Mouse (Mus musculus): ENCODE measurements around the gene Katnal1. TPM values are rescaled to one million over a fixed set of nuclear protein-coding genes. Genes with fewer than 3 reads are reported as not detected.
A peak's percentile ranks its signal among the peaks of the same experiment; 100 is the strongest.

The Katnal1 gene
- total RNA-seq, 2 experiments from 2014 or later = 2.5 to 3.1 TPM

DNA sequence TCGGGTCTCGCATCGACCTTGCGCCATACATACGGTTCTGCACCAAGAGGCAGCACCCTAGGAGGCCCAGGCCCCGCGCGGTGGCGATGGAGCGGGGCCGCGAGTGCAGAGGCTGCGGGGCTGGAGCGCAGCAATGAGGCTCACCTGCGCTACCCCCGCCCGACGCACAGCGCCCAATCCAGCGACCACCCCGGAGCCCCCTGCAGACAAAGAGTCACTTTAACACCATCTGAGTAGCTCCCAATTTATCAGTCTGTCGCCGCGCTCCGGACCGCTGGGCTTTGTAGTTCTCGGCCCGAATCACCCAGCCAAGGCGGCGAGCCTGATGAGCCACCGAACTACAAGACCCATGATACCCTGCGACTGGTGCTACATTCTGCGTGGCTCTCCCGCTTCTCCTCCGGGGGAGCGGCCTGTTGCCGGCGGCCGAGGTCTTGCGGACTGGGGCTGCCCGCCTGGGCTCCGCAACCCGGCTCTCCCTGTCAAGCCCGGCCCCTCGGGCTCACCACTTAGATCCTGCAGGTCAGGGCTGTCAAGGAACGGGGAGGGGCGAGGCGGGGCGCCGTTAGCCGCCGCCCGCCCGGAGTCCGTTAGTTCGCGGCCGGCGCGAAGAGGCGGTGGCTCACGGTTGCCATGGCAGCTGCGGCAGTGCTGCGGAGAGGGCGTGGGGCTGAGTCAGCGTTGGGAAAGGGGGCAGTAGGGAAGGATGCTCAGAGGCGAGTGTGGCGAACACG is 571 bp downstream of the Katnal1 start:
- ATAC-seq (ENCODE audit: poor library complexity, severe bottlenecking) = peak; percentile 95

DNA sequence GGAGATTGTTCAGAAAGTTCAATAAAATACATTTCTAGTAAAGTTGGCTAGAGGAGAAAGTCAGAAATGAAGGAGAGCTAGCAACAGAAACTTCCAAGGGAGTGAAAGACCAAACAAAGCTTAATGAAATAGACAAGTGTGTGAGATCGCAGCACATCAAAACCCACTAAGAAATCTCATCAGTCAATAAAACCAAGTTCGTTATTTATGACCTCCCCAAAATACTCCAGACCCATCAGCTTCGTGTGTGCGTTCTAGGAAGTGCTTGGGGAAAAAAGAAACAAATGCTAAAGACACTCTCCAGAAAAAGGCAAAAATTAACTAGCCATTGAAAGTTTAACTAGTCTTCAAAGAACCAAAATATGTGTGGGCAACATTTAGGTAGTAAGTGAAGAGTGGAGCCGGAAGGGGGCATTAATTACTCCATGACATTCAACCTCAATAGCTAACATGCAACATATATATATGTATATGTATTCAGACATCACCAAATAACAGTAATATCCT is 1.4 kb downstream of the Katnal1 start:
- no peak for ATAC-seq (ENCODE audit: poor library complexity, severe bottlenecking)

DNA sequence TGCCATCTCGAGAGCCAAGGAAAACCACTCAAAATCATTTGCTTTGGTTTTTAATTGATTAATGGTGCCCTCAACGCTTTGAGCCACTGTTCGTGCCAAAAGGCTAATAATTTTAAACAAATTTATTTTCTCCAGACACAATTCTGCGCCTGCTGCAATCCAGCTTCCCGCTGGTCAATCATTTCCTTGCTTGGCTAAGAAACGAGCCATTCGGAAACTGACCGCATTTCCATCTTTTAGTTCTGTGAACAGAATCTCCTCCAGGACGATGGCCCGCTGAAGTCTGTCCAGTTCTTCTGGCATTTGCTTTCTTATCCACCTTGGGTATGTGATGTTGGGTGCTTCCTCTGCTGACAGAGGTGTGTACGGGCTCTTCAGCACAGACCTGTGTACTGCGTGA is 4.5 kb downstream of the Katnal1 start:
- no peak for ATAC-seq (ENCODE audit: poor library complexity, severe bottlenecking)

DNA sequence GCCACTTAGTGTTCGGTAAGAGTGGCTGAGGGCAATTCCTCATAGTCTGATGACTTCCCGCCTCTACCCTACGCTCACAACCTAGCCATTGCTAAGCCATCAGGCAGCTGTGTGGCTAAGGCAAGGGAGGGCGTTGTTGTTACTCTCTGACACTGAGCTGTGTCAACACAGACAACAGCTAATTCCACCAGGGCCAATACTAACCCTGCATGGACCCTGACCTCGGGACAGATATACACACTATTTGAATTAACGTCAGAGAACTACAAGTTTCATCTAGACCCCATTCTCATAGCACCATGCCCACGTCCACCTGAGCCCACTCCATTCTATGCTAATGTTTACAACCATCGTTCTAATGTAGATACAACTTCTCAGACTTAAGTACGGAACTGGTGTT is 5.1 kb downstream of the Katnal1 start:
- no peak for ATAC-seq (ENCODE audit: poor library complexity, severe bottlenecking)

GRCm38 (mm10) chr5:148923408-148923807 is 5.7 kb downstream of the Katnal1 start:
- ATAC-seq (ENCODE audit: poor library complexity, severe bottlenecking) = no peak

DNA sequence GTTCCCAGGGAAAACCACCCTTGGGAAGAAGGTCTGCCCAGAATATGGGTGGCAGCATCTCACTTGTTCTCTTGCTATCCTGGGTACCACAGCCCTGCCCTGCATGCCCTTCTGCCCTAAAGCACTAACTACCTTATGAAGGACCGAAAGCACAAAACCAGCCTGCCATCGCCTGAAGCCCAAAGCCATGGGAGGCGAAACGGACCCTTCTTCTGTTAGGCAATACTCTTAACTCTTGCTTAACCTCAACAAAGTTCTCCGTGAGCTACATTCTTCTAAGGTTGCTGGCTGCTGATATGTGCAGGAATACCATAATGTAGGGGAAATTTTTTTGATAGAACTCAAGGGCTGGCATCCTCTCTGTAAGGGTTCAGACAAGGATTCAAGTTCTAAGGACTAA is 6.3 kb downstream of the Katnal1 start:
- ATAC-seq (ENCODE audit: poor library complexity, severe bottlenecking) = 0 out of 2 replicates have a peak, but pooled peaks have one; percentile 27

DNA sequence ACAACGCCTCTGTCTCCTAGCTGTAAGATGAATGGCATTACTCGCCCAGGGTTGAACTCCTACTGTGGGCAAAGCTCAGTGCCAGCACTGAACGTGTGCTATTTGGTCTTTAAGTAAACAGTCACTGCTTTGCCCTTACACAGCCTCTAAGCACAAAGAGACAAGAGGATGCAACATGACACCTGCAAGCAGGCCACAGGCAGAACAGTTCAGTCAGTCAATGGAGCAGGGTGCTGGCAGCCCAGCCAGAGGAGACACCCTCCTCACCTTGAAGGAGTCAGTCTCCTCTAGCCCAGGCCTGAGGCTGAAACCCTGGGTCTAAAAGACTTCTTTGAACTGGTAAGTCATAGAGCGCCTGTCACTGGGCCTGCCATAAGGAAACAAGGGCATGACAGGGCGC is 11.1 kb downstream of the Katnal1 start:
- ATAC-seq (ENCODE audit: poor library complexity, severe bottlenecking) = no peak

GRCm38 (mm10) chr5:148916775-148917174 is 12.3 kb downstream of the Katnal1 start:
- ATAC-seq (ENCODE audit: poor library complexity, severe bottlenecking) = no peak

- 0 out of 2 replicates have a peak, but pooled peaks have one; percentile 35 for ATAC-seq (ENCODE audit: poor library complexity, severe bottlenecking)
These were observed 16.9 kb downstream of the Katnal1 start for GRCm38 (mm10) chr5:148912262-148912661.

- ATAC-seq (ENCODE audit: poor library complexity, severe bottlenecking) = no peak
These were observed 19.1 kb downstream of the Katnal1 start for GRCm38 (mm10) chr5:148910066-148910465.

DNA sequence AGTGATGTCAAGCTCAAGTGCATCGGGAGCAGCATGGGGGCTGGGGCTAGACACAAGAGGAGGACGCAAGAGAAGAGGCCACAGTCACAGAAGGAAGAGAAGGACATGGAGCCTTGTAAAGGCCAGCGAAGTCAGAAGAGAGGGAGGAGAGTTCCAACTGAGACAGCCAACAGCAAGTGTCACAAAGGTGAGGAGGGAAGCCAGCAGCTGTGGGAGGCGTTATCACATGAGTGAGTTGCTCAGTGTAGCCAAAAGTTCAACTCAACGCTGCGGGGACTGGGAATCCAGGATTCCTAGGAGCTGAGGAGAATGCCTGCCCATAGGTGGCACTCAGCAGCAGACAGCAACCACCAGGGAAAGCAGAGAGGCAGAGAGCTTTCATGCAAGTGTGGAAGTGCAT is 19.7 kb downstream of the Katnal1 start:
- ATAC-seq (ENCODE audit: poor library complexity, severe bottlenecking) = no peak

DNA sequence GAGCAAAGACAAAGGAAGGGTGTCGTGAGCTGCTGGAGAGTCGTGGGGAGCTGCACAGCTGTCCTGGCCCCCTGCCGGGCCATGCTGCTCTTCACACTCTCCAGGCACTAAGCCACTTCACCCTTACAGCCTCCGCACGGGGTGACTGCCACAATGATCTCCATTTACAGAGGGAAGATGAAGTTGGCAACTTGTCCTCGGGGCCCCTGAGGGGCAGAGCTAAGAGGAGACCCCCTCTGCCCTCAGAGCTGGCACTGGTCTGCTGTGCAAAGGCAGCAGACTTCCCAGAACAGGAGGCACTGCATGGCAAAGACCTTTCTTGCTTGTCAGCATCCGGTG is 20.1 kb downstream of the Katnal1 start:
- no peak for ATAC-seq (ENCODE audit: poor library complexity, severe bottlenecking)

DNA sequence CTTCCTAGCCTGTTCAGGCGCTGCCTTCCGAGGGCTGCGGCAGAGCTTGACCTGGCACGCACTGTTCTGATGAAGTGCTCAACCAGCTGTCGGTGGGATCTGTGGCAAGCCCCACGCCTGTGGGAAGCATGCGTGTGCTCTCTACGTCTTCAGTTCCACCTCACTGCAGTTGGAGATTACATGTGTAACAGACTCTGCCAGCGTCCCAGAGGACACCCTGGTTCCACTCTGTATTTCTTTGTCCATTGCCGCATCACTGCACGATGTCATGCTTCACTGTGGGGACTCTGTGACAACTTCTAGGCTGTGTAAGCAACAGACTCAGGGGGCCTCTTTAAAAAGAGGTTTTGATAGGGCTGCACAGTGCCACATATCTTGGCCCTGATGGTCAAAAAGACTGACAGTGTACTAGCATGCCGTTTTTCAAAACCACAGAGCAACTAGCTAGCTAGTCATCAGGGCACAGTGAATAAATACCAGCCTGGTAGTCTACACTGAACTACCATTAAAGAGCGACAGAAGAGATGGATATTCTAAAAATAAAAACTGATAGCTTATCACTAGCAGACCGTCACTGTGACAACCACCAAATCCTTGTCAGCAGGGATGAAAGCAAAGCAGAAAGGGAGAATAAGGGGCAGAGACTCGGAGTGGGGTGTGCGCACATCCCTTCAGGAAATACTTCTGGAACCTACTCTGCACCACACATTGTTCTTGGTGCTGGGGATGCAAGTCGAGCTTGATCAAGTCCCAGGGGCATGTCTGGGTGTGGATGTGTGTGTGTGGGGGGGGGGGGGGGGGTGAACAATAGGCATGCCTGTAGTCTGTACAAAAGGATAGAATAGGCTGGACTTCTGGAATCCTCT is 20.7 kb downstream of the Katnal1 start:
- ATAC-seq (ENCODE audit: poor library complexity, severe bottlenecking) = no peak

DNA sequence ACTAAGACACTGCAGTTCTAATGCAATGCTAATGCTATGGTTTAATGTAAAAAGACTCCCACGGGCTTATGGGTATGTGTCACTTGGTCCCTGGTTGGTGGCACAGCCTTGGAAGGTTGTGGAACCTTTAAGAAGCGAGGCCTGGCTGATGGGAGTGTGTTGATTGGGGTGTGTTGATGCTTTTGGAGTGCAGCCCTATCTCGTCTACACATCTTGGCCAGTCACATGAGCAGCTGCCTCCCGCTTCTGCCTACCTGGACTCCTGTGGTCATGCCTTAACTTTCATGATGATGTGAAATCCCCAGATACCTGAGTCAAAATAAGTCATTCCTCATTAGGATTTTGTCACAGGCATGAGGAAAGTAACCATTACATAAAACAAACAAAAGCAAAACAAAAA is 22.8 kb downstream of the Katnal1 start:
- no peak for ATAC-seq (ENCODE audit: poor library complexity, severe bottlenecking)

- ATAC-seq (ENCODE audit: poor library complexity, severe bottlenecking) = peak; percentile 45; the same call in 1 of the 2 replicates
These were observed 24.3 kb downstream of the Katnal1 start for GRCm38 (mm10) chr5:148904846-148905245.

DNA sequence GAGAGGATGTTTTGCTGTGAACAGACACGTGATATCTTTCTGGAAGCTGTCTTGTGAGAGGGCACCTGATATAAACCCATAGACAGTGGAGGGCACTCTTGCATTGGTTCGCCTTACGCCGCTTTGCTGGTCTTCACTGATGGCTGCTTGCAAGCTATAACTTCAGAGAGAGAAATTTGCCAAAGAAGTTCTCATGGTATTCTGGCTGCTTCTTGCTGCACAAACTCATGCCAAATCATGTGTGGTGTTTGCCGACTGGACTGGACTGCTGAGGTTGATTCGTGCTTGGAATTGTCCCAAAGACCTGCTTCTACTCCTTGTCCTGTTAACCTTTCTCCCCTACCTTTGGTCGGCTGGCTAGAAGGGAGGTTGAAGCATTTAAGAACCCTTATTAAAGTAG is 29.8 kb downstream of the Katnal1 start:
- no peak for ATAC-seq (ENCODE audit: poor library complexity, severe bottlenecking)

- ATAC-seq (ENCODE audit: poor library complexity, severe bottlenecking) = no peak
These were observed 31.1 kb downstream of the Katnal1 start for GRCm38 (mm10) chr5:148897941-148898417.

GRCm38 (mm10) chr5:148897069-148897702 is 31.9 kb downstream of the Katnal1 start:
- peak; percentile 69 for ATAC-seq (ENCODE audit: poor library complexity, severe bottlenecking)

DNA sequence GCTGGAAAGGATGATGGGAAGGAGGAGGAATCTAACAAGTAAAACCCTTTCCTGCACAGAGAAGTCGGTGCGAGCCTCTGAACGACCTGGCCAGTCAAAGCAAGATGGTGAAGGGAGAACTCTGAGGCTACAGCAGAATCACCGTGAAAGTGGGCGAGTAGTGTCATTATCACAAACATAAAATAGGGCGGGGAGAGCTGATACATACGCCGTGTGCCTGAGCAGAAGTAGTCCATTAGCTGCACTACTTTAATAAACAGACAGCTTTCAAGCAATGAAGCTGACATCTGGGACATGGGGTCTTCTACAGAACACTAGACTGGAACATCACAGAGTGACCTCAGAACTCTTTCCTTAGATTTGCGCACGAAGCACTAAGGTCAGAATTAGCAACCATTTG is 32.6 kb downstream of the Katnal1 start:
- no peak for ATAC-seq (ENCODE audit: poor library complexity, severe bottlenecking)

- ATAC-seq (ENCODE audit: poor library complexity, severe bottlenecking) = no peak
These were observed 33.3 kb downstream of the Katnal1 start for GRCm38 (mm10) chr5:148895833-148896232.

DNA sequence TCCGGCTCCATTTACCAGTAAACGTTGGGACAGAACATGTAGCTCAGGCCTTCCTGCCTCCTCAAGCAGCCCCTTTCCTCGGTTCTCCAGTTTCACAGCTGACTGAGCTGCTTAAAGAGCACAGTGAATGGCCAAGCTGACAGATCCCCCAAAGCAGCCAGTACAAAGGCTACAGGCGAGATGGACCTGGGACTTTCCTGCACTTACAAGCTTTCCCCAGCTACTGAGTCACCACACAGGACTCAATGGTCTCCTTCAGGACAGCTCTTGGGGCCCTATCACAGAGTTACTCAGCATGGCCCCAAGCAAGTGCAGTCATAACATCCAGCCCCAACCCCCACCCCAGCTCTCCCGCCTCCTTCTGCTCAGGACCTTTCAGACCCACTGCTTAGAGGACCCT is 34.1 kb downstream of the Katnal1 start:
- ATAC-seq (ENCODE audit: poor library complexity, severe bottlenecking) = no peak

Measured in megakaryocyte, adult 5-6 weeks (primary cell).